Mouse (Mus musculus) neural tube, embryonic 11.5 days (tissue): ENCODE data around the gene Catip. TPM values are rescaled to one million over a fixed set of nuclear protein-coding genes. Genes with fewer than 3 reads are reported as not detected.

ENCODE experiments used
- ATAC-seq: fragments of 200-750 bp; cut with Nextera tagmentation; 2 replicates; pipeline ENCODE4 v1.8.0; 2017; ENCODE audit warnings: moderate number of reproducible peaks, mild to moderate bottlenecking, moderate TSS enrichment, moderate library complexity; ENCODE audit not compliant: insufficient read depth, low FRiP score, low TSS enrichment
- DNase-seq: peaks from one replicate; pipeline ENCODE4 v3.0.0-alpha.2; 2015; ENCODE audit warnings: low spot score
- H3K27ac ChIP-seq: fragments of 300-500 bp; sonication (generic); 2 replicates; pipeline ENCODE4 v1.5.1; 2014; ENCODE audit warnings: low read depth, mild to moderate bottlenecking, low read length
- H3K27me3 ChIP-seq: fragments of 300-500 bp; sonication (generic); 2 replicates; pipeline ENCODE4 v1.6.1; 2014; ENCODE audit warnings: mild to moderate bottlenecking, low read length, mixed read lengths; ENCODE audit not compliant: control insufficient read depth, insufficient read depth
- H3K36me3 ChIP-seq: fragments of 300-500 bp; sonication (generic); 2 replicates; pipeline ENCODE4 v1.6.1; 2014; ENCODE audit warnings: mild to moderate bottlenecking, low read length, moderate library complexity, mixed read lengths; ENCODE audit not compliant: control insufficient read depth, insufficient read depth
- H3K4me1 ChIP-seq: fragments of 300-500 bp; sonication (generic); 2 replicates; pipeline ENCODE4 v1.6.1; 2014; ENCODE audit warnings: low read length, mixed read lengths; ENCODE audit not compliant: control insufficient read depth, insufficient read depth
- H3K4me2 ChIP-seq: fragments of 300-500 bp; sonication (generic); 2 replicates; pipeline ENCODE4 v1.6.1; 2014; ENCODE audit warnings: low read depth, mild to moderate bottlenecking, moderate library complexity
- H3K4me3 ChIP-seq: fragments of 300-500 bp; sonication (generic); 2 replicates; pipeline ENCODE4 v1.5.1; 2014; ENCODE audit warnings: low read depth, low read length
- H3K9ac ChIP-seq: fragments of 300-500 bp; sonication (generic); 2 replicates; pipeline ENCODE4 v1.6.1; 2014; ENCODE audit warnings: mild to moderate bottlenecking, low read length
- H3K9me3 ChIP-seq: fragments of 300-500 bp; sonication (generic); 2 replicates; pipeline ENCODE4 v1.6.1; 2016; ENCODE audit warnings: low read length; ENCODE audit not compliant: control insufficient read depth
- WGBS: fragments of 180-500 bp; shearing (Covaris S2); extraction: QIAGEN DNeasy Blood & Tissue Kit; methylation state at CpG from one replicate; pipeline ENCODE4 v1.1.7; 2014; 5-methylcytosine and 5-hydroxymethylcytosine counted together
- polyA plus RNA-seq: library from polyadenylated mRNA; unstranded; fragments of >200 nt; fragmentation: Nextera tagmentation; extraction: Ambion mirVana; gene quantifications from 2 replicates; pipeline ENCODE4 v1.2.1, GENCODE M21; 2014

Catip gene
- polyA plus RNA-seq, 1 experiment from 2014 or later, result 0.20 TPM

- Histone ChIP-seq H3K27ac (no peak overlapping the region), H3K36me3 (peaks cover 7% of the 10 kb centered on the region; the same call in 1 of the 2 replicates), H3K9me3 (no peaks in the 10 kb centered on the region), H3K4me3 (peak overlapping the region; percentile 91), H3K9ac (no peak overlapping the region; the same call in 1 of the 2 replicates), H3K27me3 (0 out of 2 replicates have a peak, but pooled peaks cover 4% of the 10 kb centered on the region), H3K4me2 (peak overlapping the region; percentile 36), H3K4me1 (peaks cover 14% of the 10 kb centered on the region)
- peak; percentile 41 for DNase-seq
- no peak for ATAC-seq
- WGBS, result 5% methylated on average over 21 of the region's 21 CpGs
Observed at GRCm38 (mm10) chr1:74390287-74390906, 28.5 kb downstream of the Catip start.

GRCm38 (mm10) chr1:74390924-74391748 lies 29.2 kb downstream of the Catip start, which contains the start of gene Ctdsp1:
Gene Ctdsp1, plus strand, starts transcription at chr1:74391509.
- DNase-seq (peak; percentile 98), ATAC-seq (peak; percentile 68)
- Histone ChIP-seq H3K27me3 (0 out of 2 replicates have a peak, but pooled peaks cover 4% of the 10 kb centered on the region), H3K4me3 (peak within 1 kb of the TSS; percentile 91), H3K9ac (peak within 1 kb of the TSS; percentile 90), H3K36me3 (peaks cover 7% of the 10 kb centered on the region; the same call in 1 of the 2 replicates), H3K4me2 (peak within 1 kb of the TSS; percentile 88), H3K9me3 (no peaks in the 10 kb centered on the region), H3K27ac (peak within 1 kb of the TSS; percentile 86), H3K4me1 (peaks cover 14% of the 10 kb centered on the region)
- 2% methylated on average over 51 of the region's 51 CpGs for WGBS

GRCm38 (mm10) chr1:74391844-74392441 lies 30.0 kb downstream of the Catip start:
- H3K36me3 ChIP-seq, result peaks cover 7% of the 10 kb centered on the region; the same call in 1 of the 2 replicates
- peaks cover 14% of the 10 kb centered on the region for H3K4me1 ChIP-seq
- H3K9ac ChIP-seq, result peak overlapping the region; percentile 90
- H3K27ac ChIP-seq, result peak overlapping the region; percentile 86
- no peaks in the 10 kb centered on the region for H3K9me3 ChIP-seq
- peak overlapping the region; percentile 91 for H3K4me3 ChIP-seq
- DNase-seq (peak; percentile 63), ATAC-seq (peak; percentile 53; the same call in 1 of the 2 replicates)
- 0 out of 2 replicates have a peak, but pooled peaks cover 4% of the 10 kb centered on the region for H3K27me3 ChIP-seq
- H3K4me2 ChIP-seq, result peak overlapping the region; percentile 88
- whole genome bisulfite sequencing, result under 1% methylated on average over 48 of the region's 63 CpGs

- no peak overlapping the region for H3K27ac ChIP-seq
- H3K36me3 ChIP-seq, result peaks cover 7% of the 10 kb centered on the region; the same call in 1 of the 2 replicates
- DNase-seq (no peak), ATAC-seq (0 out of 2 replicates have a peak, but pooled peaks have one; percentile 1)
- peak overlapping the region; percentile 91 for H3K4me3 ChIP-seq
- H3K27me3 ChIP-seq, result 0 out of 2 replicates have a peak, but pooled peaks cover 4% of the 10 kb centered on the region
- 4% methylated on average over 16 of the region's 16 CpGs for WGBS
- H3K4me1 ChIP-seq, result peaks cover 12% of the 10 kb centered on the region
- H3K9ac ChIP-seq, result peak overlapping the region; percentile 90
- no peaks in the 10 kb centered on the region for H3K9me3 ChIP-seq
- H3K4me2 ChIP-seq, result peak overlapping the region; percentile 88
Observed at GRCm38 (mm10) chr1:74392446-74392994, 30.6 kb downstream of the Catip start.

GRCm38 (mm10) chr1:74393010-74393409 lies 31.1 kb downstream of the Catip start:
- H3K27me3 ChIP-seq, result 0 out of 2 replicates have a peak, but pooled peaks cover 4% of the 10 kb centered on the region
- peak overlapping the region; percentile 88 for H3K4me2 ChIP-seq
- peak overlapping the region; percentile 91 for H3K4me3 ChIP-seq
- 59% methylated on average over 7 of the region's 7 CpGs for WGBS
- no peaks in the 10 kb centered on the region for H3K9me3 ChIP-seq
- H3K36me3 ChIP-seq, result peaks cover 7% of the 10 kb centered on the region; the same call in 1 of the 2 replicates
- DNase-seq (no peak), ATAC-seq (no peak)
- H3K27ac ChIP-seq, result no peak overlapping the region
- peaks cover 12% of the 10 kb centered on the region for H3K4me1 ChIP-seq
- H3K9ac ChIP-seq, result peak overlapping the region; percentile 90; the same call in 1 of the 2 replicates

- H3K4me2 ChIP-seq, result no peak overlapping the region
- DNase-seq (no peak), ATAC-seq (no peak)
- WGBS, result 89% methylated on average over 9 of the region's 9 CpGs
- peaks cover 12% of the 10 kb centered on the region for H3K4me1 ChIP-seq
- no peak overlapping the region for H3K9ac ChIP-seq
- H3K9me3 ChIP-seq, result no peaks in the 10 kb centered on the region
- H3K27me3 ChIP-seq, result 0 out of 2 replicates have a peak, but pooled peaks cover 4% of the 10 kb centered on the region
- H3K36me3 ChIP-seq, result peaks cover 7% of the 10 kb centered on the region; the same call in 1 of the 2 replicates
- no peak overlapping the region for H3K4me3 ChIP-seq
- no peak overlapping the region for H3K27ac ChIP-seq
Observed at GRCm38 (mm10) chr1:74393697-74394096, 31.8 kb downstream of the Catip start.

GRCm38 (mm10) chr1:74394311-74394710 lies 32.4 kb downstream of the Catip start:
- Histone ChIP-seq H3K4me2 (no peak overlapping the region), H3K4me1 (peaks cover 12% of the 10 kb centered on the region), H3K9ac (no peak overlapping the region), H3K36me3 (peaks cover 7% of the 10 kb centered on the region; the same call in 1 of the 2 replicates), H3K27ac (no peak overlapping the region), H3K4me3 (no peak overlapping the region), H3K9me3 (no peaks in the 10 kb centered on the region), H3K27me3 (0 out of 2 replicates have a peak, but pooled peaks cover 4% of the 10 kb centered on the region)
- no peak for ATAC-seq
- no peak for DNase-seq
- WGBS, result 93% methylated on average over 9 of the region's 9 CpGs

GRCm38 (mm10) chr1:74394858-74395257 lies 33.0 kb downstream of the Catip start:
- no peaks in the 10 kb centered on the region for H3K9me3 ChIP-seq
- DNase-seq (no peak), ATAC-seq (no peak)
- 0 out of 2 replicates have a peak, but pooled peaks cover 4% of the 10 kb centered on the region for H3K27me3 ChIP-seq
- H3K4me1 ChIP-seq, result peaks cover 12% of the 10 kb centered on the region
- H3K9ac ChIP-seq, result no peak overlapping the region
- no peak overlapping the region for H3K4me3 ChIP-seq
- H3K4me2 ChIP-seq, result no peak overlapping the region
- no peak overlapping the region for H3K27ac ChIP-seq
- peaks cover 7% of the 10 kb centered on the region; the same call in 1 of the 2 replicates for H3K36me3 ChIP-seq
- WGBS, result 92% methylated on average over 15 of the region's 15 CpGs
